ENCODE assay signal across 20 mouse cellular contexts in genomic region chr6:71664511-71664910, GRCm38 (mm10). TPM values are rescaled to one million over a fixed set of nuclear protein-coding genes. Genes with fewer than 3 reads are reported as not detected.
"Had no signal": no experiment of that assay in that cellular context is flagged by ENCODE, and none has a peak within 500 bp of the region (broad histone marks: within the 10 kb centered on the region; RNA-seq: fewer than 3 reads in every experiment).

No protein-coding gene starts in this region.

- ATAC-seq: liver, postnatal 0 days; lung, postnatal 0 days; midbrain, embryonic 16.5 days had no signal

- DNase-seq: liver, postnatal 0 days; lung, adult 2 months; lung, postnatal 14 days; lung, postnatal 36 days; midbrain, embryonic 14.5 days; right cerebral cortex, adult 18-20 months; right cerebral cortex, postnatal 25 days; right cerebral cortex, postnatal 4 days; spleen, adult 18-20 months; thymus, adult 18-20 months; thymus, postnatal 14 days; thymus, postnatal 36 days had no signal

- H3K27me3 ChIP-seq: lung, embryonic 15.5 days; midbrain, embryonic 12.5 days; neural tube, embryonic 13.5 days; neural tube, embryonic 15.5 days had no signal

RNA-seq across cellular contexts. Expression of gene Reep1, which starts 42.9 kb away (rescaled TPM):
- total RNA-seq: megakaryocyte-erythroid progenitor cell, adult 5-6 weeks had no signal
- polyA plus RNA-seq: macrophage had no signal
